Mouse (Mus musculus) stomach, embryonic 16.5 days (tissue): ENCODE results near the gene Lyst. TPM values are rescaled to one million over a fixed set of nuclear protein-coding genes. Genes with fewer than 3 reads are reported as not detected.
"Not testable (repeated sequence)": the region's sequence is repeated elsewhere in the genome, so short reads cannot be mapped to it uniquely, and the experiment has no call there.

ENCODE experiments used
- ATAC-seq: fragments of 200-750 bp; cut with Nextera tagmentation; 2 replicates; pipeline ENCODE4 v1.8.0; 2017; ENCODE audit warnings: moderate number of reproducible peaks, moderate TSS enrichment; ENCODE audit not compliant: insufficient read depth, low FRiP score
- H3K27ac ChIP-seq: fragments of 300-500 bp; sonication (generic); 2 replicates; pipeline ENCODE4 v1.5.1; 2014; ENCODE audit warnings: low read length
- H3K27me3 ChIP-seq: fragments of 300-500 bp; sonication (generic); 2 replicates; pipeline ENCODE4 v1.6.1; 2014; ENCODE audit warnings: low read length, control low read depth, mixed read lengths; ENCODE audit not compliant: control insufficient read depth, insufficient read depth
- H3K36me3 ChIP-seq: fragments of 300-500 bp; sonication (generic); 2 replicates; pipeline ENCODE4 v1.6.1; 2014; ENCODE audit warnings: low read length; ENCODE audit not compliant: control insufficient read depth, insufficient read depth
- H3K4me1 ChIP-seq: fragments of 300-500 bp; sonication (generic); 2 replicates; pipeline ENCODE4 v1.6.1; 2014; ENCODE audit warnings: low read length, control low read depth, mixed read lengths; ENCODE audit not compliant: control insufficient read depth, insufficient read depth
- H3K4me2 ChIP-seq: fragments of 300-500 bp; sonication (generic); 2 replicates; pipeline ENCODE4 v1.6.1; 2014; ENCODE audit warnings: low read depth, low read length, mixed read lengths
- H3K4me3 ChIP-seq: fragments of 300-500 bp; sonication (generic); replicated peaks from 2 replicates; pipeline ENCODE4 v1.5.1; 2014; ENCODE audit warnings: mild to moderate bottlenecking, low read length
- H3K9ac ChIP-seq: fragments of 300-500 bp; sonication (generic); 2 replicates; pipeline ENCODE4 v1.6.1; 2014; ENCODE audit warnings: low read length
- H3K9me3 ChIP-seq: fragments of 300-500 bp; sonication (generic); replicated peaks from 2 replicates; pipeline ENCODE4 v1.6.1; 2016; ENCODE audit warnings: low read length, control low read depth; ENCODE audit not compliant: control insufficient read depth
- WGBS: fragments of 180-500 bp; shearing (Covaris S2); extraction: QIAGEN DNeasy Blood & Tissue Kit; methylation state at CpG from one replicate; pipeline ENCODE4 v1.1.7; 2014; 5-methylcytosine and 5-hydroxymethylcytosine counted together
- polyA plus RNA-seq: library from polyadenylated mRNA; unstranded; fragments of >200 nt; fragmentation: Nextera tagmentation; extraction: Ambion mirVana; gene quantifications from 2 replicates; pipeline ENCODE4 v1.2.1, GENCODE M21; 2015

Lyst gene
- 3.6 and 4.9 TPM in 2 replicates for polyA plus RNA-seq

- H3K9me3 ChIP-seq: no peaks in the 10 kb centered on the region
- peak within 1 kb of the TSS; percentile 90 for H3K4me3 ChIP-seq
- 0 out of 2 replicates have a peak, but pooled peaks cover 6% of the 10 kb centered on the region for H3K4me1 ChIP-seq
- H3K27me3 ChIP-seq: no peaks in the 10 kb centered on the region
- ATAC-seq: peak; percentile 98
- under 1% methylated on average over 87 of the region's 88 CpGs for WGBS
- no peaks in the 10 kb centered on the region for H3K36me3 ChIP-seq
- H3K9ac ChIP-seq: peak within 1 kb of the TSS; percentile 84
- peak within 1 kb of the TSS; percentile 83 for H3K4me2 ChIP-seq
- peak within 1 kb of the TSS; percentile 86 for H3K27ac ChIP-seq
These were observed at the start of gene Lyst for GRCm38 (mm10) chr13:13590048-13591011. TSS of gene Lyst (plus strand) at chr13:13590397.

GRCm38 (mm10) chr13:13543073-13543472, 47.1 kb upstream of the Lyst start:
- WGBS: 94% methylated on average over 10 of the region's 10 CpGs
- ATAC-seq, H3K4me1 ChIP-seq, H3K36me3 ChIP-seq, H3K27me3 ChIP-seq, H3K27ac ChIP-seq, H3K9ac ChIP-seq, H3K4me3 ChIP-seq, H3K9me3 ChIP-seq, H3K4me2 ChIP-seq: not testable (repeated sequence)

DNA sequence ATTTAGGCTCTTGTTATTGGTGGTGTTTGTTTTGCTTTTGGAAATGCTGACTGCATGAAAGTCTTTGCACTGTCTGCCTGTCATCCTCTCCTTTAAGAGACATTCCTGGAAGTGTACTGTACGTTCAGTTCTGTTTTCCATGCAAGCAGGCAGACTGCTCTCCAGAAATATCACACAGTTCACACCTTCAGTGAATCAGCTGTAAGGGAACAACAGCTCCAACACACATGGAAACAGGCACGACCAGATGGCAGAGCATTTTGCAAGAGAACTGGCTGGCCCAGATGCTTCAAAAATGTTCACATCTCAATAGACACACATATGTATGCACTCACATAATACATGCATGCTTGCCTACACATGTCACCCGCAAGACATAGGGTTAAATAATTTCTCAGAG, 43.4 kb upstream of the Lyst start:
- no peak overlapping the region for H3K27ac ChIP-seq
- no peaks in the 10 kb centered on the region for H3K4me1 ChIP-seq
- H3K9me3 ChIP-seq: no peaks in the 10 kb centered on the region
- no peak overlapping the region for H3K9ac ChIP-seq
- no peaks in the 10 kb centered on the region for H3K36me3 ChIP-seq
- no peak overlapping the region for H3K4me3 ChIP-seq
- WGBS: 67% methylated on average over 3 of the region's 3 CpGs
- H3K27me3 ChIP-seq: no peaks in the 10 kb centered on the region
- no peak overlapping the region for H3K4me2 ChIP-seq
- no peak for ATAC-seq

GRCm38 (mm10) chr13:13547889-13548288, 42.3 kb upstream of the Lyst start:
- WGBS: 90% methylated on average over 4 of the region's 4 CpGs
- no peaks in the 10 kb centered on the region for H3K36me3 ChIP-seq
- H3K9ac ChIP-seq: no peak overlapping the region
- H3K4me3 ChIP-seq: no peak overlapping the region
- no peak overlapping the region for H3K4me2 ChIP-seq
- H3K9me3 ChIP-seq: no peaks in the 10 kb centered on the region
- H3K27ac ChIP-seq: no peak overlapping the region
- no peak for ATAC-seq
- no peaks in the 10 kb centered on the region for H3K4me1 ChIP-seq
- H3K27me3 ChIP-seq: no peaks in the 10 kb centered on the region

DNA sequence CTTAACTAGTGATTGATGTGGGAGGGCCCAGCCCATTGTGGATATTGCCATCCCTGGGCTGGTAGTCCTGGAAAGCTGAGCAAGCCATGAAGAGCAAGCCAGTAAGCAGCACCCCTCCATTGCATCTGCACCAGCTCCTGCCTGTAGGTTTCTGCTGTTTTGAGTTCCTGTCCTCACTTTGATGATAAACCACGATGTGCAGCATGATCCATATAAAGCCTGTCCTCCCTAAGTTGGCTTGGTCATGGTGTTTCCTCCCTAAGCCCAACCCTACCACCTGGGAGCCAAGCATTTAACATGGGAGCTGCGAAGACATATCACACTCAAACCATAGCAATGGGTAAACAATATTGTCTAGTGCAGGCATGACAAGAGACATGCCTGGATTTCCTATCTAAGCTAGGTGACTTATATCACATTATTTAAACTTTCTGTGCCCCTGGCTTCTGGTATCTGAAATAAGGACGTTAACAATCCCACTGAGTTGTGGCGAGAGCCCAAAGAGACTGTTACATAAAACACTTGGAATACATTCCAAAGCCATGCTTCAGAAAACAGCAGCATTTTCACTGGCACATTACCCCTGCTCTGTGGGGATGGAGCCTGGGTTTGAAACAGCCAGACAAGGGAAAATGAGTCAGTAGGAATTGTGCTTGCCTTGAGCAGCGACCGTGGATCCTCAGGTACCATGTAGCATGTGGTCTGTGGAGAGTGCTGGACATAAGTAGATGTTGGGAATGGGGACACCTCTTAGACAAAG, 41.6 kb upstream of the Lyst start:
- Histone ChIP-seq H3K4me2 (no peak overlapping the region), H3K36me3 (no peaks in the 10 kb centered on the region), H3K4me3 (no peak overlapping the region), H3K27ac (no peak overlapping the region), H3K4me1 (no peaks in the 10 kb centered on the region), H3K9ac (no peak overlapping the region), H3K9me3 (no peaks in the 10 kb centered on the region), H3K27me3 (no peaks in the 10 kb centered on the region)
- WGBS: 81% methylated on average over 6 of the region's 6 CpGs
- ATAC-seq: no peak

GRCm38 (mm10) chr13:13549687-13550660, 40.2 kb upstream of the Lyst start:
- Histone ChIP-seq H3K9ac (no peak overlapping the region), H3K27me3 (no peaks in the 10 kb centered on the region), H3K27ac (no peak overlapping the region), H3K9me3 (no peaks in the 10 kb centered on the region), H3K4me1 (no peaks in the 10 kb centered on the region), H3K36me3 (no peaks in the 10 kb centered on the region), H3K4me3 (no peak overlapping the region), H3K4me2 (no peak overlapping the region)
- WGBS: 72% methylated on average over 9 of the region's 9 CpGs
- ATAC-seq: no peak

DNA sequence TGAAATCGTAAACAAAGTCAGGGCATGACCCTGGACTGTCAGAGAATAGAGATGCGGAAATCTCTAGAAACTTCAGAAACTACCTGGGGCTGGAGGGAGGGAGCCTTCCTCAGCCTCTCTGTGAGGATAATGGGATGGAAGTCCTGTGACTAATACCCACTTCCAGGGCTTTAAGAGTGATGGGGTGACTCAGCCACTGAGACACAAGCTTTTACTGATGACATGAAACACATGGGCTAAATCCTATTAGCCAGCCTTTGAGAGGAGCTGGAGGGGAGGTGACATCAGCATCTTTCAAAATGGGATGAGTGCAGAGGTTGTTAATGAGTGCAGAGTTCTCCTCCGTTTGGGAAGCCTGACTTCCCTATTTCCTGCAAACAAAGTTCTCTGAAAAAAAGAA, 38.2 kb upstream of the Lyst start:
- Histone ChIP-seq H3K36me3 (no peaks in the 10 kb centered on the region), H3K4me2 (no peak overlapping the region), H3K4me3 (no peak overlapping the region), H3K9me3 (no peaks in the 10 kb centered on the region), H3K27ac (no peak overlapping the region), H3K4me1 (no peaks in the 10 kb centered on the region), H3K27me3 (no peaks in the 10 kb centered on the region), H3K9ac (no peak overlapping the region)
- 46% methylated on average over 3 of the region's 3 CpGs for WGBS
- ATAC-seq: no peak

GRCm38 (mm10) chr13:13553660-13554059, 36.5 kb upstream of the Lyst start:
- Histone ChIP-seq H3K4me3 (no peak overlapping the region), H3K9ac (no peak overlapping the region), H3K9me3 (no peaks in the 10 kb centered on the region), H3K36me3 (no peaks in the 10 kb centered on the region), H3K27me3 (no peaks in the 10 kb centered on the region), H3K4me1 (no peaks in the 10 kb centered on the region), H3K27ac (no peak overlapping the region), H3K4me2 (no peak overlapping the region)
- no peak for ATAC-seq
- WGBS: 63% methylated on average over 1 of the region's 1 CpGs
